Mouse (Mus musculus) megakaryocyte progenitor cell, adult 5-6 weeks (primary cell): ENCODE measurements around the gene Zfp955a. TPM values are rescaled to one million over a fixed set of nuclear protein-coding genes. Genes with fewer than 3 reads are reported as not detected.
A peak's percentile ranks its signal among the peaks of the same experiment; 100 is the strongest.
"Not testable (repeated sequence)": the region's sequence is repeated elsewhere in the genome, so short reads cannot be mapped to it uniquely, and the experiment has no call there.

Source experiments
- ATAC-seq: replicated peaks from 2 replicates; pipeline ENCODE4 v1.8.0; 2016; ENCODE audit warnings: mild to moderate bottlenecking, moderate TSS enrichment, inconsistent platforms; ENCODE audit not compliant: poor library complexity
- total RNA-seq, 2 experiments: library from RNA; stranded (forward) in 1 of 2; stranded (reverse) in 1 of 2; fragments of 157-497, 149-512 nt in 1 of 2; fragments of 200-1000 nt in 1 of 2; gene quantifications; 2 replicates each; pipeline versions ENCODE4 v1.2.3 to v1.2.4; 2015 to 2017

Gene Zfp955a
- total RNA-seq (2015) (12.7 and 13.5 TPM in 2 replicates), total RNA-seq (2017) (13.7 and 15.3 TPM in 2 replicates)

- ATAC-seq = peak; percentile 100
Observed at GRCm38 (mm10) chr17:33254530-33255318, at the start of gene Zfp955a. Gene Zfp955a (minus strand): TSS chr17:33255145.

- ATAC-seq = not testable (repeated sequence)
Observed at GRCm38 (mm10) chr17:33289876-33290149, 34.9 kb upstream of the Zfp955a start.

DNA sequence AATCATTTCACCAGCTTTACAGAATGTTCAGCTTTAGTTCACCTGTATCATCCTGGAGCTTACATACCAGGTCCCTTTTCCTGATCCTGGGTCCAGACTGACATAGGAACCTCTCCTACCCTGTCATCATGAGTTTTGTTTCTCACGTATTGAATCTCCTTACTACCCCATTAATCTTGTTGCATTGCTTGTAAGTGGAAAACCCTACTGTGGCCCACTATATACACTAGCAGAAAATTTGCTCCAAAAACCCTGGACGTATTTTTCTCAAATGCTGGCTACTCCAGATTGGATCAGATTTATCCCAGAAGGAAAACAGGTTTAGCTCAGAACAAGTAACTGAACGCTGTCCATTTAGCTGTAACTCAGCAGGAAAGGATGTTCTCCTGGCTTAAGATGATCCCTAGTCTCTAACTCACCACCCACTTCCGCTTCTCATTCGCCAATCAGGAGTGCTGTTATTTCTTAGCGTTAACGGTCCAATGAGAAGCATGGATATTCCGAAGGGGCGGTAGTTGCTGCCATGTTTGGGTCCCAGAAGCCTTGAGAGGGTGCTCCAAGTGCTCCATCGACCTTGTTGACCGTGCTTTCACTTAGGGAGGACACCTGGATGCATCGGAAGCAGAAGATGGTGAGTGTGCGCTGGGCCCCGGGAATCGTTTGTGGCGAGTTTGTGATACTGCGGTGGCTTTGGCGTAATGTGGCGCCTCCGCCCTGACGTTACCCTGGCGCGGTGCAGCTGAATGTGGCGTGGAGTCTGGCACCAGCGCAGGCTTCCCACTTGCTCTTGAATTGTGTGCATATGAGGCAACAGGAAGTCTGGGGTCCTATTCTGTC is 34.3 kb upstream of the Zfp955a start, which contains the start of gene Zfp955b:
Gene Zfp955b (plus strand): TSS at position 506 of the 837 bp plus-strand sequence.
- ATAC-seq = peak; percentile 100

DNA sequence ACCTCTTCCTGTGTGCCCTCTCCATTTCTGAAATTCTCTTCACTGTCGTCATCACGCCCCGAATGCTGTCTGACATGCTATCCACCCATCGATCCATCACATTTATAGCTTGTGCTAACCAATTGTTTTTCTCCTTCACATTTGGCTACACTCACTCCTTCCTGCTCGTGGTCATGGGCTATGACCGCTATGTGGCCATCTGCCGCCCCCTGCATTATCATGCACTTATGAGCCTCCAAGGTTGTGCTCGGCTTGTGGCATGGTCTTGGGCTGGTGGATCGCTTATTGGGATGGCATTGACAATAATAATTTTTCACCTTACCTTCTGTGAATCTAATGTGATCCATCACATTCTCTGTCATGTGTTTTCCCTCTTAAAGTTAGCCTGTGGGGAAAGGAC is 14.0 kb upstream of the Zfp955a start:
- no peak for ATAC-seq

GRCm38 (mm10) chr17:33264376-33264775 is 9.4 kb upstream of the Zfp955a start, which contains the start of gene Olfr63:
Gene Olfr63 (plus strand): TSS chr17:33264676.
- ATAC-seq = no peak

DNA sequence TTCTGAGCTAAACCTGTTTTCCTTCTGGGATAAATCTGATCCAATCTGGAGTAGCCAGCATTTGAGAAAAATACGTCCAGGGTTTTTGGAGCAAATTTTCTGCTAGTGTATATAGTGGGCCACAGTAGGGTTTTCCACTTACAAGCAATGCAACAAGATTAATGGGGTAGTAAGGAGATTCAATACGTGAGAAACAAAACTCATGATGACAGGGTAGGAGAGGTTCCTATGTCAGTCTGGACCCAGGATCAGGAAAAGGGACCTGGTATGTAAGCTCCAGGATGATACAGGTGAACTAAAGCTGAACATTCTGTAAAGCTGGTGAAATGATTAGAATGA is 343 bp upstream of the Zfp955a start:
- not testable (repeated sequence) for ATAC-seq

DNA sequence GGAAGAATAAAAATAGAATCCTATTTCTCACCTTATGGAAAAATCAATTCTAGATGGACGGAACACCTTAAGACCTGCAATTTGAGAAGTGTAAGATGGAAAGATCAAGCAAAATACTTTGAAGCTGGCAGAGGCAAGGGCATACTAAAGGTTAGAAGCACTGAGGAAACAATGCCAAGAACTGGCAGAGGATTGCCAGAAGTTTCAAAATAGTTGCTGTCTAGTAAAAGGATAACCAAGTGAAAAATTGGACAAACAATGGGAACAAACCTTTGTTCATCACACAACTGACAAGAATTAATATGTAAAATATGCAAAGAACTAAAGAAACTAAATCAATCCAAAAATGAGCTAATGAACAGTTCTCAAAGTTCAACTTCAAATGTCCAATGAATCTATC is 18.3 kb downstream of the Zfp955a start:
- ATAC-seq = not testable (repeated sequence)

- ATAC-seq = no peak
Observed at GRCm38 (mm10) chr17:33221590-33221989, 33.4 kb downstream of the Zfp955a start, which contains the start of gene Olfr1564. Gene Olfr1564 (minus strand): TSS chr17:33221690.

GRCm38 (mm10) chr17:33191002-33191401 is 63.9 kb downstream of the Zfp955a start, which contains the start of gene Olfr239:
Gene Olfr239 (plus strand): TSS chr17:33191302.
- not testable (repeated sequence) for ATAC-seq

Other genes with a start within 250 kb of the Zfp955a start
- 5.7 and 9.8 TPM in 2 replicates for gene Zfp763, start 221.7 kb downstream of the Zfp955a start, total RNA-seq (2015)
- gene Zfp763, start 221.7 kb downstream of the Zfp955a start, total RNA-seq (2017) = 5.6 and 8.1 TPM in 2 replicates
- gene 4921501E09Rik, start 187.1 kb downstream of the Zfp955a start, total RNA-seq (2015) = not detected in 2 replicates
- gene 4921501E09Rik, start 187.1 kb downstream of the Zfp955a start, total RNA-seq (2017) = not detected in 2 replicates
- gene Zfp563, start 165.8 kb downstream of the Zfp955a start, total RNA-seq (2015) = 5.3 and 8.2 TPM in 2 replicates
- gene Zfp563, start 165.8 kb downstream of the Zfp955a start, total RNA-seq (2017) = 3.4 and 5.5 TPM in 2 replicates
- not detected in 2 replicates for gene Morc2b, start 115.5 kb downstream of the Zfp955a start, total RNA-seq (2015)
- not detected in 2 replicates for gene Morc2b, start 115.5 kb downstream of the Zfp955a start, total RNA-seq (2017)
- gene Olfr55, start 86.7 kb downstream of the Zfp955a start, total RNA-seq (2015) = not detected in 2 replicates
- not detected in 2 replicates for gene Olfr55, start 86.7 kb downstream of the Zfp955a start, total RNA-seq (2017)
- gene Olfr239, start 63.8 kb downstream of the Zfp955a start, total RNA-seq (2015) = not detected in 2 replicates
- gene Olfr239, start 63.8 kb downstream of the Zfp955a start, total RNA-seq (2017) = not detected in 2 replicates
- gene Olfr1564, start 33.5 kb downstream of the Zfp955a start, total RNA-seq (2015) = not detected in 2 replicates
- not detected in 2 replicates for gene Olfr1564, start 33.5 kb downstream of the Zfp955a start, total RNA-seq (2017)
- gene Olfr63, start 9.5 kb upstream of the Zfp955a start, total RNA-seq (2015) = 0.02 TPM in 1 of 2 replicates, not detected in the other
- not detected in 2 replicates for gene Olfr63, start 9.5 kb upstream of the Zfp955a start, total RNA-seq (2017)
- gene Zfp955b, start 34.4 kb upstream of the Zfp955a start, total RNA-seq (2015) = 5.7 and 7.0 TPM in 2 replicates
- gene Zfp955b, start 34.4 kb upstream of the Zfp955a start, total RNA-seq (2017) = 5.6 and 9.1 TPM in 2 replicates
- 18.9 and 27.4 TPM in 2 replicates for gene Zfp81, start 103.7 kb upstream of the Zfp955a start, total RNA-seq (2015)
- gene Zfp81, start 103.7 kb upstream of the Zfp955a start, total RNA-seq (2017) = 11.9 and 14.5 TPM in 2 replicates
- gene Zfp101, start 139.5 kb upstream of the Zfp955a start, total RNA-seq (2015) = 15.8 and 24.3 TPM in 2 replicates
- gene Zfp101, start 139.5 kb upstream of the Zfp955a start, total RNA-seq (2017) = 17.3 and 54.4 TPM in 2 replicates
- gene Actl9, start 177.8 kb upstream of the Zfp955a start, total RNA-seq (2015) = not detected in 2 replicates
- gene Actl9, start 177.8 kb upstream of the Zfp955a start, total RNA-seq (2017) = not detected in 2 replicates